Mouse (Mus musculus) heart, embryonic 14.5 days (tissue): Measurements from ENCODE around the gene Mllt10. TPM values are rescaled to one million over a fixed set of nuclear protein-coding genes. Genes with fewer than 3 reads are reported as not detected.

Experiments used
- ATAC-seq: fragments of 200-750 bp; cut with Nextera tagmentation; 2 replicates; pipeline ENCODE4 v1.8.0; 2017; ENCODE audit warnings: low read depth, moderate TSS enrichment; ENCODE audit not compliant: insufficient number of reproducible peaks, insufficient read depth, low FRiP score
- H3K27ac ChIP-seq, 2 experiments: fragments of 200-500 bp in 1 of 2; fragments of 300-500 bp in 1 of 2; sonication (generic) in 1 of 2; replicated peaks in 1 of 2; 2 replicates each; pipeline ENCODE4 v1.5.1; 2012 to 2014; ENCODE audit warnings: low read depth in 2 of 2, low read length in 2 of 2, control low read depth in 1 of 2, mild to moderate bottlenecking in 1 of 2, mixed read lengths in 1 of 2; ENCODE audit not compliant: control insufficient read depth in 1 of 2, insufficient read depth in 1 of 2
- H3K27me3 ChIP-seq: fragments of 300-500 bp; sonication (generic); 2 replicates; pipeline ENCODE4 v1.6.1; 2014; ENCODE audit warnings: mild to moderate bottlenecking, low read length, control low read depth; ENCODE audit not compliant: control insufficient read depth, insufficient read depth
- H3K36me3 ChIP-seq: fragments of 300-500 bp; sonication (generic); 2 replicates; pipeline ENCODE4 v1.6.1; 2014; ENCODE audit warnings: mild to moderate bottlenecking, control low read depth, low read length, mixed read lengths; ENCODE audit not compliant: control insufficient read depth, insufficient read depth
- H3K4me1 ChIP-seq, 2 experiments: fragments of 200-500 bp in 1 of 2; fragments of 300-500 bp in 1 of 2; sonication (generic) in 1 of 2; 2 replicates each; pipeline ENCODE4 v1.6.1; 2012 to 2014; ENCODE audit warnings: low read length in 2 of 2, control low read depth in 1 of 2, mixed read lengths in 1 of 2; ENCODE audit not compliant: control insufficient read depth in 2 of 2, insufficient read depth in 2 of 2
- H3K4me2 ChIP-seq: fragments of 300-500 bp; sonication (generic); 2 replicates; pipeline ENCODE4 v1.6.1; 2014; ENCODE audit warnings: mild to moderate bottlenecking, low read length
- H3K4me3 ChIP-seq, 2 experiments: fragments of 200-500 bp in 1 of 2; fragments of 300-500 bp in 1 of 2; sonication (generic) in 1 of 2; 2 replicates each; pipeline ENCODE4 v1.5.1; 2012 to 2014; ENCODE audit warnings: low read length in 2 of 2, mild to moderate bottlenecking in 2 of 2, control low read depth in 1 of 2, low read depth in 1 of 2, moderate library complexity in 1 of 2; ENCODE audit not compliant: control insufficient read depth in 1 of 2, insufficient read depth in 1 of 2
- H3K9ac ChIP-seq: fragments of 300-500 bp; sonication (generic); 2 replicates; pipeline ENCODE4 v1.6.1; 2014; ENCODE audit warnings: mild to moderate bottlenecking, low read length
- H3K9me3 ChIP-seq: fragments of 300-500 bp; sonication (generic); 2 replicates; pipeline ENCODE4 v1.6.1; 2016; ENCODE audit warnings: low read length, control low read depth; ENCODE audit not compliant: control insufficient read depth
- WGBS: fragments of 180-500 bp; shearing (Covaris S2); extraction: QIAGEN DNeasy Blood & Tissue Kit; methylation state at CpG from one replicate; pipeline ENCODE4 v1.1.7; 2014; 5-methylcytosine and 5-hydroxymethylcytosine counted together
- polyA plus RNA-seq: library from polyadenylated mRNA; unstranded; fragments of >200 nt; fragmentation: Nextera tagmentation; extraction: Ambion mirVana; gene quantifications from 2 replicates; pipeline ENCODE4 v1.2.1, GENCODE M21; 2014

Mllt10 gene
- polyA plus RNA-seq, 1 experiment from 2014 or later, result 27.1 TPM

DNA sequence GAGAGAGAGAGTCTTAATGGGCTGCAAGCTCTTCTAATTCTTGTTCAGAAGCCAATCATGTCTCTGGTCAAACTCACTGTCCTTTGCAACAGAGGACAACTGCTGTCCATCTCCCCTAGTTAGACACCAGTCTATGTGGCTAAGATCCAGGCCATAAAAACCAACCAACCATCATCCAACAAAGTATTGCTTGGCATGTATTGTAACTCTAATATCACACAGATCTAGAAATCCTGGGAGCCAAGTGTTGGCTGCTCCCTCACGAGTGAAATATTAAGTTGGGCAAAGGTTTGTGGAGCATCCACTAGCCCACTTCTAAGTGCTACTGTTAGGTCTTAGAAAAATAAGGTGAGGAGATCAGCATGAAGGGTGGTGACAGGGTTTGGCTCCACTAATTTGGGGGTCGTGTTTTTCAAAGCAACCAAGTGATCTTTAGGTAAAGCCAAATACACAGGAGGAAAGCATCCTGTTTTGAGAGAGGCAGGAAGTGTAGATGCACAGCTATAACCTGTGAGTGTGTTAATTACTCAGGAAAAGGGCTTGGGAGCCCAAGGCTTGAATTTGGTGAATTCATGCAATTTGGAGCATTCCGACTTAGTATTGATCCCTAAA lies 16.8 kb upstream of the Mllt10 start:
- H3K27ac ChIP-seq, result no peak overlapping the region
- no peaks in the 10 kb centered on the region for H3K36me3 ChIP-seq
- H3K4me1 ChIP-seq, result peaks cover 32 to 50% of the 10 kb centered on the region in 2 experiments
- no peaks in the 10 kb centered on the region for H3K9me3 ChIP-seq
- H3K9ac ChIP-seq, result no peak overlapping the region
- H3K4me3 ChIP-seq, result no peak overlapping the region
- H3K27me3 ChIP-seq, result no peaks in the 10 kb centered on the region
- H3K4me2 ChIP-seq, result no peak overlapping the region
- ATAC-seq, result no peak
- 56% methylated on average over 3 of the region's 3 CpGs for WGBS

DNA sequence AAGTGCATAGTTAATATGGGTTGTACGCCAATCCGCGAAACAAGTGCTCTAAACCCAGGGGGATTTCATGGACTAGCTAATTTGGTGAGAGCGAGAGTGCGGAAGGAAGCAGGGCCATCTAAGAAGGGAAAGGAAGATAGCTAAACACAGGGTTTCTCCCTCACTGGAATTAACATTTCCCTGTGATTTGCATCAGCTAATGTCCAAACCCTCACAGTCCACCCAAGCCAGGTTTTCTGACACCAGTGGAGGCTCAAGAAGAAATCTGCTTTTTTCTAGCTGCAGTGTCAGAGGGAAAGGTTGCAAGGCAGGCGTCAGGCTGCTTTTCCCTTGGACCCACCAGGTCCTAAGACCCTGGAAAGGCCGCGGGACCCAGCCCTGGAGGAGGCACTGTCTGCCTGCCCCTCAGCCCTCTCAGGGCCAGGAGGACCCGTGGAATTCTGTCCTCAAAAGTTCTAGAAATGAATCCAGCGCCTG lies 16.1 kb upstream of the Mllt10 start:
- Histone ChIP-seq H3K4me1 (peaks cover 32 to 54% of the 10 kb centered on the region in 2 experiments), H3K9me3 (no peaks in the 10 kb centered on the region), H3K4me2 (peak overlapping the region; percentile 64), H3K36me3 (no peaks in the 10 kb centered on the region), H3K27ac (0 out of 4 replicates have a peak overlapping the region, but pooled peaks of 1 of the 2 experiments have one; percentile 10), H3K4me3 (no peak overlapping the region), H3K27me3 (no peaks in the 10 kb centered on the region), H3K9ac (peak overlapping the region; percentile 80)
- no peak for ATAC-seq
- WGBS, result 62% methylated on average over 10 of the region's 10 CpGs

DNA sequence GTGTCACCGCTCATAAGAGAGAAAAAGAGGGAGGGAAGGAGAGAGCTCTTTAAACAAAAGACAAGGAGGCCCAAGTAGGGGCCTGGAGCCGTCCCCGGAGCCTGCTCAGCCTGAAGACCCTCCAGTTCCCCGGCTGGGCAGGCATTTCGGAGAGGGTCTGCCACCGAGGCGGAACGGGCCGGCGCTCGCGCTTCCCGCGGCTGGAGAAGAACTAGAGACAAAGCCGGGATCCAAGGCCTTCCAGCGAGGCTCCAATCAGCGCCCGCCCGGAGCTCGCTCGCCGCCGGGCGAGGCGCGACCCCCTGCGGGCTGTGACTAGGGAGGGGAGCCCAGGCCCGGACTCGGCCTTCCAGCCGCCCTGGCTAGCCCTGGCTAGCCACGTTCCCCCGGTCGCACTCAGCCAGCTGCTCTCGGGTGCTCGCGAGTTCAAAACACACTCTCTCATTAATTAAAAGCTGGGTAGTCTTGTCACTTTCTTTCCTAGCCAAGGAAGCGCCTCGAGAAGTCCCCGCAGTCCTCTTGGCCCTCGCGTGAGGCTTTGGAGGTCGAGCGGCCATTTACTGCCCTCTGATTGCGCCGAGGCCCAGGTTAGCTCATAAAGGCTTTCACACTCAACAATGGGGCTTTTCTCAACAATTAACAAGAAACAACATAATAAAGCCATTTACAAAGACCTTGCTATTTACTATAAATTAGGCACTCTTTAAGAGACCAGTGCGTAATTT lies 15.3 kb upstream of the Mllt10 start:
- 10% methylated on average over 46 of the region's 46 CpGs for WGBS
- H3K4me3 ChIP-seq, result peak overlapping the region; percentile 27 to 30
- H3K4me2 ChIP-seq, result peak overlapping the region; percentile 64
- H3K9ac ChIP-seq, result peak overlapping the region; percentile 80
- no peaks in the 10 kb centered on the region for H3K36me3 ChIP-seq
- no peaks in the 10 kb centered on the region for H3K27me3 ChIP-seq
- no peaks in the 10 kb centered on the region for H3K9me3 ChIP-seq
- peaks cover 32 to 57% of the 10 kb centered on the region in 2 experiments for H3K4me1 ChIP-seq
- H3K27ac ChIP-seq, result peak overlapping the region in 1 of 2 experiments; percentile 10; a peak in 2 of 4 replicates
- ATAC-seq, result no peak

DNA sequence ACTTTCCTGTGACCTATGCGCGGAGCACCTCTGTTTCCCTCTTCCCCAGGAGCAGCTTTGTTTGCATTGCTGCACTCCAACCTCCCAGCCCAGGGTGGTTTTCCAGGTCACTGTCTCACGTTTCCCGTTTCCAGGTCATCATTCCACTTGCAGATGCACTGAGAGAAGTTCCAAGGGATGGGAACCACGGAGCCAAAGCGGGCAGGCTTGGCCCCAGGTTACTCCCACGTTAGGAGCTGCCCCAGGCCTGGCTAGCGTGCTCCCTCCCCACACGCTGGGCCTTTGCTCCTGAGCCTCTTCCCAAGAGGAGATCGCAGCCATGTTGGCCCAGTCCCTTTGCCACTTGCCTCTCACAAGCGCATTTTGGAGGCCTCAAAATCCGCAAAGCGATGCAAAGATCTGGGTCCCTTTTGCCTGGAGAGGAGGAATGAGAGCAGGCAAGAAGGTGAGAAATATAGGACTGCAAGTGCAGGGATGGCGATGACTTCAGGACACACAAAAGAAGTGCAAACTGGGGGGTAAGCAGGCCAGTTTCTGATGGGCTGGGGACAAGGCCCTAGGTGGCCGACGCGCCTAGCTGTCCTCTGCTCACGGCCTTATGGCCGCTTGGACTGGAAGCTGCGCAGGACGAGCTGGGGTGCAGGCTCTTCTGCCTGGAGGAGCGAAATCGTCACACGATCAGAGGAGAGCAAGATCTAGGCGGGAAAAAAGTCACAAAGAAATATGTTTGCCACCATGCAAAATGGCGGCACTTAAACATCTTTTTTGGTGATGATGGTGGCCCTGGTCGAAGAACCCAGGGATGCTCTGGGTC lies 14.5 kb upstream of the Mllt10 start:
- ATAC-seq, result no peak
- H3K9me3 ChIP-seq, result no peaks in the 10 kb centered on the region
- peaks cover 32 to 57% of the 10 kb centered on the region in 2 experiments for H3K4me1 ChIP-seq
- H3K36me3 ChIP-seq, result no peaks in the 10 kb centered on the region
- peak overlapping the region; percentile 12 to 65; a peak in 2 of 4 replicates for H3K27ac ChIP-seq
- WGBS, result 41% methylated on average over 27 of the region's 27 CpGs
- no peaks in the 10 kb centered on the region for H3K27me3 ChIP-seq
- peak overlapping the region; percentile 64 for H3K4me2 ChIP-seq
- H3K9ac ChIP-seq, result peak overlapping the region; percentile 80
- H3K4me3 ChIP-seq, result 0 out of 4 replicates have a peak overlapping the region, but pooled peaks of 1 of the 2 experiments have one; percentile 27

DNA sequence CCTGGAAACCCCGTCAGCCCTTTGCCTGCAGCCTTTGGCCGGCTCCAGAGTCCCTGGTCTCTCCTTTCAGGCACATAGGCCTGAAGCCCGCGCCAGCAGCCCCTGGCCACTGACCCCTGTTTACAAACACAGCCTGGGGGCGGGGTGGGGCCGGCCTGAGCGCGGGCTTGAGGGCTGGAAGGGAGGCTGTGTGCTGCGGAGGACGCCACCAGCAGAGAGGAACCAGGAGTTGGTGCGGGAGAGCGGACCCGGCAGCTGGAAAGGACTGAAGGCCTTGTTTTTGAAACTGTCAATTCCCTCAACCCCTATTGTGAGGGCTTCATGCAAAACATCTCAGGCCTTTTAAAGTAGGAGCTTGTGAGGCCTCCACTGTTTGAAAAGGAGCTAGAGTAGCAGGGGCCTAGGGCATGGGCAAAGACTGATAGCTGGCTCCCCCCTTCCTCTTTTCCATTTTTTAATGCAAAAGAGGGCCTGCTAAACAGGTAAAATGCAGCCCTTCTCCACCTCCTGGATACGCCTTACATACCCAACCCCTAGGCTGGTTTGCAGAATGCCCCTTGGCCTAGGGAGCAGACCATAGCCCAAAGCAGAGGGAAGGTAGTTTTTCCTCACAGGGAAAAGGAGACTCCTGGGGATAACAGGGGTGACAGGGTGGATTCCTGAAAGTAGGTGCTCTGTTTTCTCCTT lies 13.7 kb upstream of the Mllt10 start:
- peak overlapping the region; percentile 12 to 65; a peak in 3 of 4 replicates for H3K27ac ChIP-seq
- 0 out of 4 replicates have a peak overlapping the region, but pooled peaks of 1 of the 2 experiments have one; percentile 0 for H3K4me3 ChIP-seq
- ATAC-seq, result no peak
- peaks cover 32 to 57% of the 10 kb centered on the region in 2 experiments for H3K4me1 ChIP-seq
- H3K27me3 ChIP-seq, result no peaks in the 10 kb centered on the region
- H3K9me3 ChIP-seq, result no peaks in the 10 kb centered on the region
- no peaks in the 10 kb centered on the region for H3K36me3 ChIP-seq
- WGBS, result 18% methylated on average over 14 of the region's 14 CpGs
- peak overlapping the region; percentile 64 for H3K4me2 ChIP-seq
- peak overlapping the region; percentile 68 for H3K9ac ChIP-seq

DNA sequence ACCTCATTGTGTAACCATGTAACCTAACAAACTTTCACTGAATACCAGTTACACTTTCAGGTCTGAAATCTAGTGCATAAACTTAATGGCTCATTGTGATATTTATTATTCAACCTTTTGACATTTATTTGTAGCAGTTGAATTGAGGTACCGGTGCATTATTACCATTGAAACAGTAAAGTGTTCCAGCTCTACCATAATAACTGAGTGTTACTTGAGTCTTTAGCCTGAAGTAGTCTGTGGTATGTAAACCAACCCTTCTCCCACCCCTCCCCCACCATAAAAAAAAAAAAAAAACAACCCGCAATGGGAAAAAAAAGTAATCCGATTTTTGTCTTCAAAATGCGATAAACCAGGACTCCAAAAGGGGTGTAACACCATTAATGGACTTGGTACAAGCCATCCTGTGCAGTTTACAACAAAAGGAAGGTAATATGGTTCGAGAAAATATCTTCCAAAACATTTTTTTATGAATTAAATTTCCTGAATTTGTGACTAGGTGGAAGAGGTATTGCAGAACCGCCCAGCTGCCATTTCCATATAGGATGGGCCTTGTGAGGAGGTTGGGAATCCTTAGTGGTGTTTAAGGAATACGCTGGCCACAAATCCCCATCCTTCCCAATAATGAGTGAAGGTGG lies 9.8 kb upstream of the Mllt10 start:
- no peak for ATAC-seq
- 18% methylated on average over 7 of the region's 7 CpGs for WGBS
- H3K36me3 ChIP-seq, result no peaks in the 10 kb centered on the region
- peak overlapping the region; percentile 80 to 89; a peak in 3 of 4 replicates for H3K4me3 ChIP-seq
- no peaks in the 10 kb centered on the region for H3K27me3 ChIP-seq
- peak overlapping the region; percentile 94 for H3K4me2 ChIP-seq
- peaks cover 19 to 42% of the 10 kb centered on the region in 2 experiments for H3K4me1 ChIP-seq
- no peaks in the 10 kb centered on the region for H3K9me3 ChIP-seq
- H3K9ac ChIP-seq, result peak overlapping the region; percentile 99
- peak overlapping the region; percentile 97 to 99 for H3K27ac ChIP-seq
